Mouse (Mus musculus): ENCODE measurements around the gene Map3k5. TPM values are rescaled to one million over a fixed set of nuclear protein-coding genes. Genes with fewer than 3 reads are reported as not detected.

Map3k5 gene
- polyA plus RNA-seq, 1 experiment from 2014 or later = 1.4 TPM

- WGBS (ENCODE audit: insufficient replicate concordance) = 55% methylated on average over 4 of the region's 4 CpGs
- ATAC-seq = peak; percentile 46
Measured at GRCm38 (mm10) chr10:20167467-20167866, 233.2 kb downstream of the Map3k5 start.

GRCm38 (mm10) chr10:20169182-20169674, 235.0 kb downstream of the Map3k5 start:
- Histone ChIP-seq H3K9me3 (ENCODE audit: low read length) (no peaks in the 10 kb centered on the region), H3K4me2 (ENCODE audit: low read depth, low read length) (no peak overlapping the region), H3K27me3 (ENCODE audit: insufficient read depth, low read length) (no peaks in the 10 kb centered on the region), H3K27ac (ENCODE audit: low read depth) (peak overlapping the region; percentile 63; the same call in 1 of the 2 replicates), H3K36me3 (replicated peaks; ENCODE audit: insufficient read depth, low read length) (no peaks in the 10 kb centered on the region), H3K4me1 (ENCODE audit: insufficient read depth) (peaks cover 27% of the 10 kb centered on the region), H3K9ac (replicated peaks) (no peak overlapping the region), H3K4me3 (ENCODE audit: low read depth, low read length) (no peak overlapping the region)
- ATAC-seq (peak; percentile 35), DNase-seq (no peak)
- WGBS (ENCODE audit: insufficient replicate concordance) = 50% methylated on average over 3 of the region's 3 CpGs
- TF ChIP-seq CTCF (IDR thresholded peaks at IDR 0.05; ENCODE audit: low read depth) (no peak), EP300 (IDR thresholded peaks at IDR 0.05; ENCODE audit: low read depth) (no peak)

More at GRCm38 (mm10) chr10:20167467-20167866, 233.2 kb downstream of the Map3k5 start:
- Histone ChIP-seq H3K9ac (replicated peaks) (no peak overlapping the region), H3K27me3 (ENCODE audit: insufficient read depth, low read length) (no peaks in the 10 kb centered on the region), H3K4me2 (ENCODE audit: low read depth, low read length) (no peak overlapping the region), H3K27ac (ENCODE audit: low read depth) (peak overlapping the region; percentile 63), H3K4me1 (ENCODE audit: insufficient read depth) (peaks cover 27% of the 10 kb centered on the region), H3K36me3 (replicated peaks; ENCODE audit: insufficient read depth, low read length) (no peaks in the 10 kb centered on the region), H3K4me3 (ENCODE audit: low read depth, low read length) (no peak overlapping the region), H3K9me3 (ENCODE audit: low read length) (no peaks in the 10 kb centered on the region)
- TF ChIP-seq EP300 (IDR thresholded peaks at IDR 0.05; ENCODE audit: low read depth) (0 out of 2 replicates have a peak, but pooled peaks have one; percentile 15), CTCF (IDR thresholded peaks at IDR 0.05; ENCODE audit: low read depth) (no peak)
- no peak for DNase-seq

- TF ChIP-seq CTCF (IDR thresholded peaks at IDR 0.05; ENCODE audit: low read depth) (no peak), EP300 (IDR thresholded peaks at IDR 0.05; ENCODE audit: low read depth) (no peak)
- no peak overlapping the region for H3K4me3 ChIP-seq (ENCODE audit: low read depth, low read length)
- no peaks in the 10 kb centered on the region for H3K27me3 ChIP-seq (ENCODE audit: insufficient read depth, low read length)
- no peak overlapping the region for H3K9ac ChIP-seq (replicated peaks)
- H3K27ac ChIP-seq (ENCODE audit: low read depth) = no peak overlapping the region
- peak overlapping the region; percentile 48 for H3K4me2 ChIP-seq (ENCODE audit: low read depth, low read length)
- H3K36me3 ChIP-seq (replicated peaks; ENCODE audit: insufficient read depth, low read length) = no peaks in the 10 kb centered on the region
- ATAC-seq (peak; percentile 1; the same call in 1 of the 2 replicates), DNase-seq (no peak)
- WGBS (ENCODE audit: insufficient replicate concordance) = 30% methylated on average over 19 of the region's 19 CpGs
- peaks cover 27% of the 10 kb centered on the region for H3K4me1 ChIP-seq (ENCODE audit: insufficient read depth)
- H3K9me3 ChIP-seq (ENCODE audit: low read length) = no peaks in the 10 kb centered on the region
Measured at GRCm38 (mm10) chr10:20169927-20170604, 235.8 kb downstream of the Map3k5 start.

DNA sequence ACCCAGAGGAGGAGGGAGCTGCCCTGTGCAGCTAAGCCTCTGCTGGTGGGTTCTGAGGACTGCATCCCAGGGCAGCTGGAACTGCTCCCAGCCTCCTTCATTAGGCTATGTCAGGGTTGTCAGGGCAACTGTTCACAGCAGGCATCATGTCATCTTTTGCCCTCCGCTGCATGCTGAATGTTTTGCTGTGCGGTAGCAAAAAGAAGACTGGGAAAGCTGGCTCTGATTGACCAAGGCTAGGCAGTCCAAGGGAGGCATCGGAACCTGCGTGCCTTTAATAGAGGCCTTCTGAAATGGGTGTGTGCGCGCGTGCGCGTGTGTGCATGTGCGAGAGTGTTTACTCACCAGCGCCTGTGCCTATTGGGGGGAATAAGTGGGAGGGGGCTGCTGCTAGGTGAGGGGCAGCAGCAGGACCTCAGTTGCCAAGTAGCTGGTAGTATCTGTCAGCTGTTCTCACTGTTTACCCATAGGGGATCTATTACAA, 236.4 kb downstream of the Map3k5 start:
- WGBS (ENCODE audit: insufficient replicate concordance) = 74% methylated on average over 11 of the region's 11 CpGs
- Histone ChIP-seq H3K4me3 (ENCODE audit: low read depth, low read length) (no peak overlapping the region), H3K9ac (replicated peaks) (no peak overlapping the region), H3K36me3 (replicated peaks; ENCODE audit: insufficient read depth, low read length) (no peaks in the 10 kb centered on the region), H3K4me2 (ENCODE audit: low read depth, low read length) (peak overlapping the region; percentile 48), H3K27ac (ENCODE audit: low read depth) (no peak overlapping the region), H3K27me3 (ENCODE audit: insufficient read depth, low read length) (no peaks in the 10 kb centered on the region), H3K4me1 (ENCODE audit: insufficient read depth) (peaks cover 27% of the 10 kb centered on the region), H3K9me3 (ENCODE audit: low read length) (no peaks in the 10 kb centered on the region)
- DNase-seq (peak; percentile 64), ATAC-seq (peak; percentile 72)
- TF ChIP-seq EP300 (IDR thresholded peaks at IDR 0.05; ENCODE audit: low read depth) = no peak
- peak; percentile 81 for TF ChIP-seq CTCF (IDR thresholded peaks at IDR 0.05; ENCODE audit: low read depth)

GRCm38 (mm10) chr10:20171209-20171608, 236.9 kb downstream of the Map3k5 start:
- H3K9me3 ChIP-seq (ENCODE audit: low read length) = no peaks in the 10 kb centered on the region
- ATAC-seq = no peak
- H3K27me3 ChIP-seq (ENCODE audit: insufficient read depth, low read length) = no peaks in the 10 kb centered on the region
- DNase-seq = no peak
- H3K27ac ChIP-seq (ENCODE audit: low read depth) = no peak overlapping the region
- no peak overlapping the region for H3K4me3 ChIP-seq (ENCODE audit: low read depth, low read length)
- H3K36me3 ChIP-seq (replicated peaks; ENCODE audit: insufficient read depth, low read length) = no peaks in the 10 kb centered on the region
- H3K4me2 ChIP-seq (ENCODE audit: low read depth, low read length) = no peak overlapping the region
- 88% methylated on average over 12 of the region's 12 CpGs for WGBS (ENCODE audit: insufficient replicate concordance)
- peaks cover 27% of the 10 kb centered on the region for H3K4me1 ChIP-seq (ENCODE audit: insufficient read depth)
- H3K9ac ChIP-seq (replicated peaks) = no peak overlapping the region
- no peak for TF ChIP-seq EP300 (IDR thresholded peaks at IDR 0.05; ENCODE audit: low read depth)
- TF ChIP-seq CTCF (IDR thresholded peaks at IDR 0.05; ENCODE audit: low read depth) = no peak

- ATAC-seq = no peak
Measured at GRCm38 (mm10) chr10:20171756-20172155, 237.5 kb downstream of the Map3k5 start.

More at GRCm38 (mm10) chr10:20171756-20172155, 237.5 kb downstream of the Map3k5 start:
- Histone ChIP-seq H3K9ac (replicated peaks) (no peak overlapping the region), H3K27ac (ENCODE audit: low read depth) (no peak overlapping the region), H3K27me3 (ENCODE audit: insufficient read depth, low read length) (no peaks in the 10 kb centered on the region), H3K9me3 (ENCODE audit: low read length) (no peaks in the 10 kb centered on the region), H3K4me2 (ENCODE audit: low read depth, low read length) (no peak overlapping the region), H3K36me3 (replicated peaks; ENCODE audit: insufficient read depth, low read length) (no peaks in the 10 kb centered on the region), H3K4me1 (ENCODE audit: insufficient read depth) (peaks cover 26% of the 10 kb centered on the region), H3K4me3 (ENCODE audit: low read depth, low read length) (no peak overlapping the region)
- WGBS (ENCODE audit: insufficient replicate concordance) = 68% methylated on average over 4 of the region's 4 CpGs
- no peak for DNase-seq
- TF ChIP-seq CTCF (IDR thresholded peaks at IDR 0.05; ENCODE audit: low read depth) (no peak), EP300 (IDR thresholded peaks at IDR 0.05; ENCODE audit: low read depth) (no peak)
